Mouse (Mus musculus) testis, adult 2 months (tissue): Measurements from ENCODE around the gene Tmem247. TPM values are rescaled to one million over a fixed set of nuclear protein-coding genes. Genes with fewer than 3 reads are reported as not detected.

Source experiments
- H3K27ac ChIP-seq: fragments of 200-500 bp; 2 replicates; pipeline ENCODE4 v1.5.1; 2012; ENCODE audit warnings: low read depth, low read length; ENCODE audit not compliant: control insufficient read depth, insufficient read depth
- H3K27me3 ChIP-seq: fragments of 200-500 bp; 2 replicates; pipeline ENCODE4 v1.6.1; 2012; ENCODE audit warnings: mild to moderate bottlenecking, low read length, moderate library complexity; ENCODE audit not compliant: control insufficient read depth, insufficient read depth
- H3K36me3 ChIP-seq: fragments of 200-500 bp; 2 replicates; pipeline ENCODE4 v1.6.1; 2012; ENCODE audit warnings: mild to moderate bottlenecking, low read length; ENCODE audit not compliant: control insufficient read depth, insufficient read depth
- H3K4me1 ChIP-seq: fragments of 200-500 bp; 2 replicates; pipeline ENCODE4 v1.6.1; 2012; ENCODE audit warnings: low read length; ENCODE audit not compliant: control insufficient read depth, insufficient read depth
- H3K4me3 ChIP-seq: fragments of 200-500 bp; 2 replicates; pipeline ENCODE4 v1.5.1; 2012; ENCODE audit warnings: low read depth, mild to moderate bottlenecking, low read length, moderate library complexity, mixed read lengths; ENCODE audit not compliant: control insufficient read depth
- CTCF ChIP-seq: fragments of 200-500 bp; IDR thresholded peaks from 2 replicates; pipeline ENCODE4 v1.5.1; 2012; ENCODE audit warnings: low read depth, mild to moderate bottlenecking, inconsistent platforms, low read length, moderate library complexity; ENCODE audit not compliant: control insufficient read depth, insufficient read depth, insufficient replicate concordance
- POLR2A ChIP-seq: fragments of 200-500 bp; IDR thresholded peaks from 2 replicates; pipeline ENCODE4 v1.6.1; 2012; ENCODE audit warnings: low read depth, mild to moderate bottlenecking, inconsistent platforms, low read length, moderate library complexity; ENCODE audit not compliant: control insufficient read depth
- polyA plus RNA-seq: library from polyadenylated mRNA; depleted of rRNA; stranded (reverse); fragments of >200 nt; gene quantifications from 2 replicates; pipeline ENCODE4 v1.2.3, GENCODE M21; 2012

The Tmem247 gene
- polyA plus RNA-seq, 1 experiment = 1,176 TPM

GRCm38 (mm10) chr17:86906136-86906461 lies 11.0 kb upstream of the Tmem247 start:
- Histone ChIP-seq H3K36me3 (no peaks in the 10 kb centered on the region), H3K27ac (peak overlapping the region; percentile 7; the same call in 1 of the 2 replicates), H3K4me3 (no peak overlapping the region), H3K4me1 (no peaks in the 10 kb centered on the region), H3K27me3 (no peaks in the 10 kb centered on the region)
- TF ChIP-seq CTCF = peak; percentile 67; the same call in 1 of the 2 replicates
- no peak for TF ChIP-seq POLR2A

GRCm38 (mm10) chr17:86906601-86907000 lies 10.5 kb upstream of the Tmem247 start:
- TF ChIP-seq CTCF = peak; percentile 25; the same call in 1 of the 2 replicates
- no peak for TF ChIP-seq POLR2A
- H3K4me1 ChIP-seq = no peaks in the 10 kb centered on the region
- no peak overlapping the region for H3K27ac ChIP-seq
- no peaks in the 10 kb centered on the region for H3K27me3 ChIP-seq
- no peaks in the 10 kb centered on the region for H3K36me3 ChIP-seq
- H3K4me3 ChIP-seq = no peak overlapping the region

- no peak for TF ChIP-seq POLR2A
- no peak for TF ChIP-seq CTCF
Measured at GRCm38 (mm10) chr17:86907092-86907491, 10.1 kb upstream of the Tmem247 start.

GRCm38 (mm10) chr17:86908316-86908715 lies 8.8 kb upstream of the Tmem247 start:
- Histone ChIP-seq H3K36me3 (no peaks in the 10 kb centered on the region), H3K27me3 (no peaks in the 10 kb centered on the region), H3K27ac (no peak overlapping the region), H3K4me3 (no peak overlapping the region), H3K4me1 (no peaks in the 10 kb centered on the region)
- TF ChIP-seq CTCF = no peak
- TF ChIP-seq POLR2A = no peak

More at GRCm38 (mm10) chr17:86907092-86907491, 10.1 kb upstream of the Tmem247 start:
- Histone ChIP-seq H3K27me3 (no peaks in the 10 kb centered on the region), H3K27ac (no peak overlapping the region), H3K4me1 (no peaks in the 10 kb centered on the region), H3K4me3 (no peak overlapping the region), H3K36me3 (no peaks in the 10 kb centered on the region)

- Histone ChIP-seq H3K27ac (no peak overlapping the region), H3K36me3 (no peaks in the 10 kb centered on the region), H3K4me3 (no peak overlapping the region), H3K4me1 (no peaks in the 10 kb centered on the region), H3K27me3 (no peaks in the 10 kb centered on the region)
- TF ChIP-seq POLR2A (no peak), CTCF (peak; percentile 52; the same call in 1 of the 2 replicates)
Measured at GRCm38 (mm10) chr17:86909733-86910495, 7.2 kb upstream of the Tmem247 start.

- Histone ChIP-seq H3K27ac (no peak overlapping the region), H3K4me1 (no peaks in the 10 kb centered on the region), H3K27me3 (no peaks in the 10 kb centered on the region), H3K4me3 (no peak overlapping the region), H3K36me3 (no peaks in the 10 kb centered on the region)
- TF ChIP-seq POLR2A (no peak), CTCF (no peak)
Measured at GRCm38 (mm10) chr17:86911261-86911660, 5.9 kb upstream of the Tmem247 start.

GRCm38 (mm10) chr17:86913003-86913607 lies 4.0 kb upstream of the Tmem247 start:
- H3K4me3 ChIP-seq = no peak overlapping the region

GRCm38 (mm10) chr17:86915540-86915939 lies 1.6 kb upstream of the Tmem247 start:
- H3K27me3 ChIP-seq = no peaks in the 10 kb centered on the region
- TF ChIP-seq POLR2A (no peak), CTCF (no peak)
- peak overlapping the region; percentile 85 for H3K4me3 ChIP-seq
- H3K27ac ChIP-seq = no peak overlapping the region
- peaks cover 5% of the 10 kb centered on the region for H3K4me1 ChIP-seq
- no peaks in the 10 kb centered on the region for H3K36me3 ChIP-seq

More at GRCm38 (mm10) chr17:86913003-86913607, 4.0 kb upstream of the Tmem247 start:
- Histone ChIP-seq H3K27me3 (no peaks in the 10 kb centered on the region), H3K4me1 (peaks cover 3% of the 10 kb centered on the region), H3K36me3 (no peaks in the 10 kb centered on the region), H3K27ac (no peak overlapping the region)
- no peak for TF ChIP-seq POLR2A
- no peak for TF ChIP-seq CTCF
